Mouse (Mus musculus): ENCODE results near the gene Slc1a5. TPM values are rescaled to one million over a fixed set of nuclear protein-coding genes. Genes with fewer than 3 reads are reported as not detected.
A peak's percentile ranks its signal among the peaks of the same experiment; 100 is the strongest.

The Slc1a5 gene
- polyA plus RNA-seq, 1 experiment from 2014 or later = 12.4 TPM

- Histone ChIP-seq H3K9ac (no peak overlapping the region), H3K9me3 (no peaks in the 10 kb centered on the region), H3K27ac (no peak overlapping the region), H3K27me3 (replicated peaks) (no peaks in the 10 kb centered on the region), H3K4me1 (peaks cover 26% of the 10 kb centered on the region), H3K36me3 (replicated peaks) (peaks cover 48% of the 10 kb centered on the region), H3K4me3 (no peak overlapping the region), H3K4me2 (no peak overlapping the region)
- WGBS = 87% methylated on average over 10 of the region's 10 CpGs
- no peak for ATAC-seq (replicated peaks)
Measured at GRCm38 (mm10) chr7:16825785-16826184, 44.6 kb downstream of the Slc1a5 start.

GRCm38 (mm10) chr7:16826571-16826970 is 45.4 kb downstream of the Slc1a5 start:
- 82% methylated on average over 5 of the region's 5 CpGs for WGBS
- peaks cover 18% of the 10 kb centered on the region for H3K4me1 ChIP-seq
- no peak for ATAC-seq (replicated peaks)

GRCm38 (mm10) chr7:16827274-16827673 is 46.1 kb downstream of the Slc1a5 start:
- Histone ChIP-seq H3K4me1 (peaks cover 11% of the 10 kb centered on the region; the same call in 1 of the 2 replicates), H3K27me3 (replicated peaks) (no peaks in the 10 kb centered on the region), H3K36me3 (replicated peaks) (peaks cover 63% of the 10 kb centered on the region), H3K4me3 (no peak overlapping the region), H3K27ac (no peak overlapping the region), H3K9me3 (no peaks in the 10 kb centered on the region), H3K9ac (no peak overlapping the region), H3K4me2 (no peak overlapping the region)
- 83% methylated on average over 4 of the region's 4 CpGs for WGBS
- ATAC-seq (replicated peaks) = no peak

More at GRCm38 (mm10) chr7:16826571-16826970, 45.4 kb downstream of the Slc1a5 start:
- H3K9me3 ChIP-seq = no peaks in the 10 kb centered on the region
- no peak overlapping the region for H3K27ac ChIP-seq
- no peak overlapping the region for H3K9ac ChIP-seq
- peaks cover 56% of the 10 kb centered on the region for H3K36me3 ChIP-seq (replicated peaks)
- H3K4me3 ChIP-seq = no peak overlapping the region
- H3K4me2 ChIP-seq = no peak overlapping the region
- no peaks in the 10 kb centered on the region for H3K27me3 ChIP-seq (replicated peaks)

- H3K4me3 ChIP-seq = no peak overlapping the region
- H3K36me3 ChIP-seq (replicated peaks) = peaks cover 86% of the 10 kb centered on the region
- no peak overlapping the region for H3K27ac ChIP-seq
- 90% methylated on average over 9 of the region's 9 CpGs for WGBS
- no peaks in the 10 kb centered on the region for H3K9me3 ChIP-seq
- no peak overlapping the region for H3K9ac ChIP-seq
- H3K4me1 ChIP-seq = no peaks in the 10 kb centered on the region
- no peaks in the 10 kb centered on the region for H3K27me3 ChIP-seq (replicated peaks)
- no peak for ATAC-seq (replicated peaks)
- H3K4me2 ChIP-seq = no peak overlapping the region
Measured at GRCm38 (mm10) chr7:16830449-16830848, 49.3 kb downstream of the Slc1a5 start.

- Histone ChIP-seq H3K4me2 (no peak overlapping the region), H3K27ac (no peak overlapping the region), H3K9me3 (no peaks in the 10 kb centered on the region), H3K9ac (no peak overlapping the region), H3K4me1 (peaks cover 5% of the 10 kb centered on the region), H3K4me3 (no peak overlapping the region), H3K27me3 (replicated peaks) (no peaks in the 10 kb centered on the region), H3K36me3 (replicated peaks) (peaks cover 60% of the 10 kb centered on the region)
- 94% methylated on average over 18 of the region's 18 CpGs for WGBS
- ATAC-seq (replicated peaks) = no peak
Measured at GRCm38 (mm10) chr7:16837916-16838803, 57.0 kb downstream of the Slc1a5 start.

- WGBS = 87% methylated on average over 6 of the region's 6 CpGs
- H3K4me1 ChIP-seq = peaks cover 13% of the 10 kb centered on the region
- H3K9ac ChIP-seq = no peak overlapping the region
- H3K4me2 ChIP-seq = no peak overlapping the region
- H3K36me3 ChIP-seq (replicated peaks) = peaks cover 53% of the 10 kb centered on the region
- no peaks in the 10 kb centered on the region for H3K9me3 ChIP-seq
- H3K4me3 ChIP-seq = no peak overlapping the region
- no peak overlapping the region for H3K27ac ChIP-seq
- H3K27me3 ChIP-seq (replicated peaks) = no peaks in the 10 kb centered on the region
- no peak for ATAC-seq (replicated peaks)
Measured at GRCm38 (mm10) chr7:16838804-16839426, 57.8 kb downstream of the Slc1a5 start.

GRCm38 (mm10) chr7:16839427-16840108 is 58.4 kb downstream of the Slc1a5 start:
- Histone ChIP-seq H3K4me2 (no peak overlapping the region), H3K9me3 (no peaks in the 10 kb centered on the region), H3K36me3 (replicated peaks) (peaks cover 47% of the 10 kb centered on the region), H3K4me3 (no peak overlapping the region), H3K4me1 (peaks cover 18% of the 10 kb centered on the region), H3K27me3 (replicated peaks) (no peaks in the 10 kb centered on the region), H3K9ac (no peak overlapping the region), H3K27ac (no peak overlapping the region)
- 95% methylated on average over 12 of the region's 12 CpGs for WGBS
- ATAC-seq (replicated peaks) = no peak

- Histone ChIP-seq H3K27me3 (replicated peaks) (no peaks in the 10 kb centered on the region), H3K4me3 (no peak overlapping the region), H3K36me3 (replicated peaks) (peaks cover 41% of the 10 kb centered on the region), H3K9ac (no peak overlapping the region), H3K4me1 (peaks cover 22% of the 10 kb centered on the region), H3K4me2 (no peak overlapping the region), H3K27ac (no peak overlapping the region), H3K9me3 (no peaks in the 10 kb centered on the region)
- no peak for ATAC-seq (replicated peaks)
- WGBS = 73% methylated on average over 2 of the region's 2 CpGs
Measured at GRCm38 (mm10) chr7:16840109-16840491, 59.0 kb downstream of the Slc1a5 start.

GRCm38 (mm10) chr7:16841078-16841477 is 59.9 kb downstream of the Slc1a5 start:
- ATAC-seq (replicated peaks) = no peak
- Histone ChIP-seq H3K4me1 (peaks cover 27% of the 10 kb centered on the region), H3K9ac (no peak overlapping the region), H3K36me3 (replicated peaks) (peaks cover 40% of the 10 kb centered on the region), H3K27ac (peak overlapping the region; percentile 39), H3K27me3 (replicated peaks) (no peaks in the 10 kb centered on the region), H3K9me3 (no peaks in the 10 kb centered on the region), H3K4me3 (no peak overlapping the region), H3K4me2 (no peak overlapping the region)
- 84% methylated on average over 4 of the region's 4 CpGs for WGBS

GRCm38 (mm10) chr7:16841561-16842560 is 60.7 kb downstream of the Slc1a5 start:
- H3K27me3 ChIP-seq (replicated peaks) = no peaks in the 10 kb centered on the region
- H3K4me1 ChIP-seq = peaks cover 27% of the 10 kb centered on the region
- 44% methylated on average over 11 of the region's 11 CpGs for WGBS
- H3K9me3 ChIP-seq = no peaks in the 10 kb centered on the region
- peak overlapping the region; percentile 64 for H3K4me3 ChIP-seq
- no peak overlapping the region for H3K9ac ChIP-seq
- peak overlapping the region; percentile 94 for H3K4me2 ChIP-seq
- peak; percentile 10; the same call in 1 of the 2 replicates for ATAC-seq (replicated peaks)
- H3K27ac ChIP-seq = peak overlapping the region; percentile 72
- peaks cover 40% of the 10 kb centered on the region for H3K36me3 ChIP-seq (replicated peaks)

GRCm38 (mm10) chr7:16842645-16843063 is 61.5 kb downstream of the Slc1a5 start, which contains the start of gene Prkd2:
Gene Prkd2, plus strand, starts transcription at chr7:16842902.
- H3K4me1 ChIP-seq = peaks cover 27% of the 10 kb centered on the region
- no peaks in the 10 kb centered on the region for H3K9me3 ChIP-seq
- peak within 1 kb of the TSS; percentile 64 for H3K4me3 ChIP-seq
- H3K27ac ChIP-seq = peak within 1 kb of the TSS; percentile 72
- peak within 1 kb of the TSS; percentile 94 for H3K4me2 ChIP-seq
- no peaks in the 10 kb centered on the region for H3K27me3 ChIP-seq (replicated peaks)
- under 1% methylated on average over 32 of the region's 32 CpGs for WGBS
- H3K9ac ChIP-seq = peak within 1 kb of the TSS; percentile 53
- H3K36me3 ChIP-seq (replicated peaks) = peaks cover 35% of the 10 kb centered on the region
- peak; percentile 87 for ATAC-seq (replicated peaks)

Data from midbrain, embryonic 15.5 days (tissue).